Mouse (Mus musculus) embryonic facial prominence, embryonic 14.5 days (tissue): ENCODE measurements at regions not wholly inside any gene's neighbourhood (a gene's known extent, or its start where the extent isn't known, plus 50 kb on each side); places are given as distances from the start of the nearest gene placed in this dataset.

Source experiments
- ATAC-seq: fragments of 200-750 bp; cut with Nextera tagmentation; 2 replicates; pipeline ENCODE4 v1.8.0; 2017; ENCODE audit warnings: low read depth, moderate number of reproducible peaks, moderate TSS enrichment
- DNase-seq: peaks from one replicate; pipeline ENCODE4 v3.0.0-alpha.2; 2015; ENCODE audit warnings: low spot score
- H3K27ac ChIP-seq: fragments of 300-500 bp; sonication (generic); replicated peaks from 2 replicates; pipeline ENCODE4 v1.5.1; 2014; ENCODE audit warnings: low read depth, mild to moderate bottlenecking, low read length, moderate library complexity
- H3K27me3 ChIP-seq: fragments of 300-500 bp; sonication (generic); replicated peaks from 2 replicates; pipeline ENCODE4 v1.6.1; 2014; ENCODE audit warnings: low read length; ENCODE audit not compliant: control insufficient read depth, insufficient read depth
- H3K36me3 ChIP-seq: fragments of 300-500 bp; sonication (generic); 2 replicates; pipeline ENCODE4 v1.6.1; 2014; ENCODE audit warnings: low read length, mixed read lengths; ENCODE audit not compliant: control insufficient read depth, insufficient read depth
- H3K4me1 ChIP-seq: fragments of 300-500 bp; sonication (generic); 2 replicates; pipeline ENCODE4 v1.6.1; 2014; ENCODE audit warnings: antibody characterized with exemption, low read length; ENCODE audit not compliant: control insufficient read depth, insufficient read depth
- H3K4me2 ChIP-seq: fragments of 300-500 bp; sonication (generic); 2 replicates; pipeline ENCODE4 v1.6.1; 2014; ENCODE audit warnings: low read depth, mild to moderate bottlenecking, low read length, moderate library complexity, mixed read lengths
- H3K4me3 ChIP-seq: fragments of 300-500 bp; sonication (generic); 2 replicates; pipeline ENCODE4 v1.5.1; 2014; ENCODE audit warnings: low read depth, mild to moderate bottlenecking, low read length
- H3K9ac ChIP-seq: fragments of 300-500 bp; sonication (generic); 2 replicates; pipeline ENCODE4 v1.6.1; 2014; ENCODE audit warnings: low read depth, mild to moderate bottlenecking, low read length, moderate library complexity, mixed read lengths
- H3K9me3 ChIP-seq: fragments of 300-500 bp; sonication (generic); 2 replicates; pipeline ENCODE4 v1.6.1; 2016; ENCODE audit warnings: low read length; ENCODE audit not compliant: control insufficient read depth
- WGBS: fragments of 180-500 bp; shearing (Covaris S2); extraction: QIAGEN DNeasy Blood & Tissue Kit; methylation state at CpG from one replicate; pipeline ENCODE4 v1.1.7; 2014; 5-methylcytosine and 5-hydroxymethylcytosine counted together

DNA sequence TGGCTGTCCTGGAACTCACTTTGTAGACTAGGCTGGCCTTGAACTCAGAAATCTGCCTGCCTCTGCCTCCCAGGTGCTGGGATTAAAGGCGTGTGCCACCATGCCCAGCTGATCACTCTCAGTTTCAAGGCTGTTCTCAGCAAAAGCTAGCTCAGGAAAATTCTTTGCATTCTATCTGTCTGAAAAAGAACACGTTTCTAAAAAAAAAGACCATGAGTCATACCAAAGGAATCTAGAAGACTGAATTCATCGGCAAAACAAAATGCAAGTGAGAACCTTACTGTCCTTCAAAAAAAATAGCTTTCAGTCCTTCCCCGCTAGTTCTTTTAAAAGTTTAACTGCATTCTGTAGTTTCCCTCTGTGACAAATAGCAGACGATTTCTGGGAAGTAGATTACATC, 596.3 kb upstream of the Syt1 start:
- no peak overlapping the region for H3K4me3 ChIP-seq
- ATAC-seq (no peak), DNase-seq (peak; percentile 2)
- H3K4me2 ChIP-seq: no peak overlapping the region
- H3K4me1 ChIP-seq: no peaks in the 10 kb centered on the region
- no peaks in the 10 kb centered on the region for H3K36me3 ChIP-seq
- 67% methylated on average over 5 of the region's 5 CpGs for WGBS
- H3K27ac ChIP-seq: no peak overlapping the region
- no peaks in the 10 kb centered on the region for H3K9me3 ChIP-seq
- no peak overlapping the region for H3K9ac ChIP-seq
- no peaks in the 10 kb centered on the region for H3K27me3 ChIP-seq

DNA sequence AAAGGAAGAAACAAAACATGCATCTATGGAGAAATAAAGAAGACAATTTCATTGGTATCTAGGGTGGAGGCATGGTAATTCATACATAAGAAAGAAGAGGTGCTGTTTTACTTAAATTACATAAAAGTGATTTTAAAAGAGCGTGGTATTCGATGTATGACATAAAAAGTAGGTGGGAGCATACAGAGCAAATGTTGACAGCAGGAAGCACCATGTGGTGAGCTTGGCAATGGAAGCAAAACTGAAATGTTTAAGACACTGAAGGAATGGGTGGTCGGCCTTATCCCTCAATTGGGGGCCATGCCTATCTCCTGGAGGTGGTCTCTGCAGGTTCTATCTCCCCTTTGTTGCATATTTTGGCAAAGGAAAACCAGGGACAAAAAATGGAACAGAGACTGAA, 592.5 kb upstream of the Syt1 start:
- no peaks in the 10 kb centered on the region for H3K9me3 ChIP-seq
- ATAC-seq (no peak), DNase-seq (no peak)
- H3K27me3 ChIP-seq: no peaks in the 10 kb centered on the region
- no peak overlapping the region for H3K9ac ChIP-seq
- no peak overlapping the region for H3K4me3 ChIP-seq
- H3K27ac ChIP-seq: no peak overlapping the region
- H3K4me2 ChIP-seq: no peak overlapping the region
- 83% methylated on average over 3 of the region's 3 CpGs for WGBS
- H3K36me3 ChIP-seq: no peaks in the 10 kb centered on the region
- no peaks in the 10 kb centered on the region for H3K4me1 ChIP-seq

DNA sequence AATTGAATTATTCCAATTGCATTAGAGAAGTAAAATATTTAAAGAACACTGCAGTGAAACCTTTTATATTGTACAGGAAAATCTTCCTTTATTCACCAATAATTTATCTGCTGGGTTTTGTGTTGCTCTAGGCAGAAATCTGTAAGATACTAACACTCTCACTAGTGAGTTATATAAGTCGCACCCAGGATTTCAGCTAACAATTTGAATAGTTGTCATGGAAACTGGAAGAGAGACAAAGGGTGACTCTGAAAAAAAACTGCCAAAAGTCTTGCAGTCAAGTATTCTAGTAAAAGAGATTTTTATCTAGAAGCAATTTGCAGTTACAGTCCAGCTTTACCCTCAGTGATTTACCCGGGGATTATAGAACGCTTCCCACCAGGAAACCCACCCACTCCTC, 587.8 kb upstream of the Syt1 start:
- Histone ChIP-seq H3K27me3 (no peaks in the 10 kb centered on the region), H3K9ac (no peak overlapping the region), H3K36me3 (no peaks in the 10 kb centered on the region), H3K9me3 (no peaks in the 10 kb centered on the region), H3K27ac (no peak overlapping the region), H3K4me3 (no peak overlapping the region), H3K4me1 (no peaks in the 10 kb centered on the region), H3K4me2 (no peak overlapping the region)
- ATAC-seq (no peak), DNase-seq (no peak)
- WGBS: 79% methylated on average over 3 of the region's 3 CpGs

DNA sequence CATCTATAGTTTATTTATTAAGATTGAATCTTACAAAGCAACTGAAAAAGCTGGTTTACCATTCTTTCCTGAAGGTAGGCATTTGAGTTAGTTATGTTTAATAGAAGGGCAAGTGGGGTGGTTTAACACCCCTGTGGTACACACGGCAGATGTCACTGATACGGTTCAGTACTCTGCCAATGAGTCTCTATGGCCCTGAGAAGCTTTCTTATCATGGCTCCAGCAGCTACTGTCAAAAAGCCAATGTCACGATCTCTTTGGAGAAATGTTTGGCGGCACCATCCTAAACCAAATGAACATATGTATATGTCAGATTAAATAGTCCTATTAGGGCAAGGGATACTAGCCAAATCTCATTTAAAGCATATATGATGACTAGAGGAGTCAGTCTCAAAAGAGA, 562.4 kb upstream of the Syt1 start:
- no peak overlapping the region for H3K27ac ChIP-seq
- no peaks in the 10 kb centered on the region for H3K9me3 ChIP-seq
- H3K4me1 ChIP-seq: no peaks in the 10 kb centered on the region
- no peak for ATAC-seq
- DNase-seq: no peak
- H3K27me3 ChIP-seq: no peaks in the 10 kb centered on the region
- no peak overlapping the region for H3K4me2 ChIP-seq
- WGBS: 92% methylated on average over 4 of the region's 4 CpGs
- no peak overlapping the region for H3K4me3 ChIP-seq
- no peaks in the 10 kb centered on the region for H3K36me3 ChIP-seq
- H3K9ac ChIP-seq: no peak overlapping the region

DNA sequence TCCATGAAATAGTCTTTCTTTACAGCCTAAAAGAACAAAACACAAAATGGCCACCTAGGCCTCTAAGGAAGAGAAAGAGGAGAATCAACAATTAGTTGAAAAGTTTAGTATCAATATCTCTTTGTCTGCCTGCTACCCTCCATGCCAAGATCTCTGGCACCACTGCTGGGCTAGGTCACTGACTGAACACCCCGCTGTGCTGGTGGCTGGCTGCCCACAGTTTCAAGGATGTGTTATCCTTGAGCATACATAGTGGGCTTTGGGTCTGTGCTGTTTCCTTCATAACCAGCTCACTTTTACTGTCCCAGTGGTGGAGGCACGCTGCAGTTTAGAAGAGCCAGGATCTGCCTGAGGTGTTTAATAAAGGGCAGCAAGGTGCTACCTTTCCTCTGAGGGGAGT, 559.0 kb upstream of the Syt1 start:
- Histone ChIP-seq H3K4me1 (no peaks in the 10 kb centered on the region), H3K27ac (no peak overlapping the region), H3K4me3 (no peak overlapping the region), H3K9me3 (no peaks in the 10 kb centered on the region), H3K27me3 (no peaks in the 10 kb centered on the region), H3K9ac (no peak overlapping the region), H3K4me2 (no peak overlapping the region), H3K36me3 (no peaks in the 10 kb centered on the region)
- DNase-seq (no peak), ATAC-seq (no peak)
- 82% methylated on average over 2 of the region's 2 CpGs for WGBS

DNA sequence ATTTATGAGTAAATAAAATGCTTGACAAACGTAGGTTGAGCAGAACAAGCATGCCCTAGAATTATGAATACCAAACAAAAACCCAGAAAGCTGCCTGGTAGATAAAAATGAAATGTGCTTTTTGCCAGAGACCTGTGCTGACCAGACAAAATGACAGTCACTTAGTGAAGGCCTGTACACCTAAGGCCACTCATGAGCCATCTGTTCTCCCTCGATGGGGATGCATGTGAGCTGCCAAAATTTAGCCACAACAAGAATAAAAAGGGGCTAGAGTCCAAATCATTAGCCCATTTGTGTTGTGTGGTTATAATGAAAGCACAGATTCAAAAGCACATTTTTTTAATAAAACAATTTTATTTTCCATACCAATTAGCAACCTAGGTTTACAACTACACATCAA, 555.9 kb upstream of the Syt1 start:
- ATAC-seq: no peak
- H3K9me3 ChIP-seq: no peaks in the 10 kb centered on the region
- WGBS: 80% methylated on average over 2 of the region's 2 CpGs
- no peak for DNase-seq
- H3K4me3 ChIP-seq: no peak overlapping the region
- H3K4me1 ChIP-seq: no peaks in the 10 kb centered on the region
- H3K27me3 ChIP-seq: no peaks in the 10 kb centered on the region
- H3K36me3 ChIP-seq: no peaks in the 10 kb centered on the region
- H3K9ac ChIP-seq: no peak overlapping the region
- H3K4me2 ChIP-seq: no peak overlapping the region
- H3K27ac ChIP-seq: no peak overlapping the region

DNA sequence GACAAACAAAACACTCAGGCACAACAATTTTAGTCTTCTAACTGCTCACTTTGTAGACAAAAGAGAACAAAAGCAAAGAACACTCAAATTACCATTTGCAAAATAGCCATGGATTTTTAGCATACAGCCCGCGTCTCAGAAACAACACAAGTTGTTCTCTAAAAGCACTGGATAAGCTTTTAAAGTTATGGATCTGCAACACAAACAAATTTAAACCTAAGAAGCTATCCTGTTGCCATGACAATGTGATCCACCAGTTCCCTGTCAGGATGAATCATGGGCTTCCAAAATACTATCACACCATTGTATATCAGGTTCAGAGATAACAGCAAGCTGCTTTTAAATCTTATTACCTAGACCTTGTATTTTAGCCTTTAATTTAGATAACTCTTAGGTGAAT, 550.9 kb upstream of the Syt1 start:
- no peaks in the 10 kb centered on the region for H3K4me1 ChIP-seq
- H3K36me3 ChIP-seq: no peaks in the 10 kb centered on the region
- H3K4me2 ChIP-seq: no peak overlapping the region
- no peak overlapping the region for H3K9ac ChIP-seq
- WGBS: 76% methylated on average over 2 of the region's 2 CpGs
- H3K4me3 ChIP-seq: no peak overlapping the region
- H3K27me3 ChIP-seq: no peaks in the 10 kb centered on the region
- no peak overlapping the region for H3K27ac ChIP-seq
- DNase-seq (no peak), ATAC-seq (no peak)
- H3K9me3 ChIP-seq: no peaks in the 10 kb centered on the region

DNA sequence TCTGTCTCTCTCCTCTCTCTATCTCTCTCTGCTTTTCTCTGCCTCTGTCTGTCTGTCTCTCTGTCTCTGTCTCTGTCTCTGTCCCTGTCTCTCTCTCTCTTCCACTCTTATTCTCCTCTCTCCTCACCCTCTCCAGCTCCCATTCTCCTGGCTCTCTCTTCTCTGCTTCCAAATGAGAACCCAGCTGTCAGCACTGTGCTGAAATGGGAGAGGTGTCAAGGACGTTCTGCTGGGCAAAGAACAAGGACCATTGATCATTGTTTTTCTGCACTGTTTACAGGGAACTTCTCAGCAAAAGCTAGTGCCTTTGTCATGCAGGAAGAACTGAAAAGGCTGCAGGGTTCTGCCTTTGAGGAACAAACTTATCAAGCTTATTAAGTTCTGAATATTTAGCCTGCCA, 550.3 kb upstream of the Syt1 start:
- Histone ChIP-seq H3K27me3 (no peaks in the 10 kb centered on the region), H3K27ac (no peak overlapping the region), H3K4me1 (no peaks in the 10 kb centered on the region), H3K9ac (no peak overlapping the region), H3K4me3 (no peak overlapping the region), H3K4me2 (no peak overlapping the region), H3K36me3 (no peaks in the 10 kb centered on the region), H3K9me3 (no peaks in the 10 kb centered on the region)
- DNase-seq (no peak), ATAC-seq (no peak)
- 8% methylated on average over 1 of the region's 1 CpGs for WGBS

DNA sequence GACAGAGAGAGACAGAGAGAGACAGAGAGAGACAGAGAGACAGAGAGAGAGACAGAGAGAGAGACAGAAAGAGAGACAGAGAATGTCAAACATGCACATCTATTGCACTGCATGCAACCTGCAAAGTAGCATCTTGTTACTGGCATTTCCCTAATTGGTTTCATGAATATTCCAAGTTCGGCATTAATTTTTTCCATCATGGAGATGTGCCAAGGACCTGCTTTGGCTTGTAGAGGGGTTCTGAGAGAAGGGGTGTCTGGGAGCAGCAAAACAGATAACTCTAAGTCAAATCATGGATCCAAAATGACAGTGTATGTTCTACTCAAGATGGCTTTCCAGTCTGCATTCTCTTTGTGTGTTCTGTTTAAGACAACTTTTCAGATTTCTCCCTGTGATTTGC, 532.5 kb upstream of the Syt1 start:
- 74% methylated on average over 1 of the region's 1 CpGs for WGBS
- H3K4me3 ChIP-seq: no peak overlapping the region
- no peak for ATAC-seq

More for the DNA sequence above, 532.5 kb upstream of the Syt1 start:
- Histone ChIP-seq H3K9me3 (no peaks in the 10 kb centered on the region), H3K36me3 (no peaks in the 10 kb centered on the region), H3K4me1 (no peaks in the 10 kb centered on the region), H3K27me3 (no peaks in the 10 kb centered on the region), H3K27ac (no peak overlapping the region), H3K4me2 (no peak overlapping the region), H3K9ac (no peak overlapping the region)
- no peak for DNase-seq
